Mouse (Mus musculus) right cerebral cortex, postnatal 25 days (tissue): Measurements from ENCODE around the gene Stx1b.

Experiments used
- DNase-seq: peaks from one replicate; pipeline ENCODE4 v3.0.0; 2022

Gene Stx1b

DNA sequence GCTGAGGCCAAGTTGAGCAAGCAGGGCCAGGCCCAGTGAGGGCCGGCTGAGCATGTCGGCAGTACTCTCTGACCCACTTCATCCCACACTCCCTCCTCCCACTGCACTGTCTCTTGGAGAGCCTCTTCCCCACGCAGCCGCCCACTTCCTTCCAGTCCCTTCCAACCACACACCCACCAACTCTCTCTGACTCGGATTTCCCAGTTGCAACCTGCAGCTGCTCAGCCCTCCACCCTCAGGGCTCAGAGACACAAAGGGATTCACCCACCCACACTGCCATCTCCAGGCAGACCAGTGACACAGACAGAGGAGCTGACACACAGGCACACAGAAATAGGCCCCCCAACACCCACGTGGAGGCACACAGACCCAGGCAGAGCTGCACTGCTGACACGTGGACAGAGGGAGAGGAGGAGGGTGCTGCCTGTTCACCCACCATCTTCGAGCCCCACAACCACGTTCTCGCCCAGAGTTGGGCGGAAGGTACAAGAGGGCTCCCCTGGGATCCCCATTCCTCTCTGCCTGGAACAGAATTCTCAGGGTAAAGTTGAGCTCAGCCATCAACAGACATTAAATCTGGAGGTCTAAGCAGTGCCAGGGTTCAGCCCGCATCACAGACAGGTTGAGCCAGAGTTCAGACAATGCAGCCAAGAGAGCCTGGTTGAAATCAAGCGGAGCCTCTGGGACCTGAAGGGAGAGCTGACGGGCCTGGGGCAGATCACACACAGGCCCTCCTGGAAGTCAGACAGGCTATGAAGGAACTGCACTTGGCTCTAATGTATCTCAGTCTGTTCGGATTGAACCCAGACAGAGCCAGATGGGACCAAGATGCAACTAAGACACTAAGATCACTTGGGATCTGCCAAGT is 8.2 kb downstream of the Stx1b start:
- DNase-seq: peak; percentile 72

DNA sequence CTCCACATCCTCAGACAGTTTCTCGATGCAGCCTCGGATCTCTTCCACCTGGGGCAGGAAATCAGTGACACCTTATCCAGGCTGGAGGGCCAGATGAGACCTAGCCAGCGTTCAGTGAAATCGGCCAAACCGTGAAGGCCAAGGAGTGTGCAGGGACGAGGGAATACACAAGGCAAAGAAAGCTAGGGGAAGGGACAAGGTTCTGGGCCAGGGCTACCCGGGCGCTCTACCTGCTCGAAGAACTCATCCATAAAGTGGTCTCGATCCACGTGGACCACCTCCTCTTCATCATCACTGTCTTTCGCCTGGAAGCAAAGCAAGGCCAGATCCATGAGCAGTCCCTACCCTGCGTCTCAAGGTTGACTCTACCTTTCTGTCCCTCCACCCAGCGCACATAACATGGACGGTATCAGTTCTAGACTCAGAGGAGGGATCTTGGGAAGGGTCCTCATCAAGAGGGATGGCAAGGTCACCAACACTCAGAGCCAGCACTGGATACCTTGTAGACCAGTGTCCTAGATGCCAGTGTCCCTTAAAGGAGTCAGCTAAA is 9.2 kb downstream of the Stx1b start:
- DNase-seq: no peak

DNA sequence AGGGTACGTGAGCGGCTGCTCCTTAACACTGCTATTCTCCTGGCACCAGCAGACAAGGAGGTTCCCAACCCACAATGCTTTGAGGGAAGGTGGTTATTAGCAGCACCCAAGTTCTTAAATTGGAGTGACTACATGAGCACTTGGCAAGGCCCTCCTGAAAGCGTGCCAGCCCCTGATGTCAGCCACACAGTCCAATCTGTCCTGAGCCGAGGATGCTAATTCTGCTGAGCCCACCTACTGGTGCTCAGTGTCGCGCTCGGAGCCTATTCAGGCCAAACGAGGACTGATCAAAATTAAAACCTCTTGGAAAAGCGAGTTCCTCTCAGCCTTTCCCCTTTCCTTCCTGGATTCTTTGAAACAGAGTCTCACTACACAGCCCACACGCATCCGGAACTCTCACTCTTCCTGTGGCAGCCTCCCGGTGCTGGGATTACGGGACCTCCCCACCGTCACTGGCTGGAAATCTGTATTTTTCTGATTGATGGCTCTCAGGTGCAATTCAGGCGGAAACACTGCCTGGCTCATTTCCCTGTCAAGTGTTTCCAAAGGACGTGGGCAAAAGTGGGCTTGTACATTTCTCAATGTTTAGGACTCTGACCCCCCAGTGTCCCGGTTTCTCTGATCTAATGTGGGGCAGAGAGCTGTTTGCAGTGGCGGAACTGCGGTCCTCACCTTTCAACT is 10.0 kb downstream of the Stx1b start:
- no peak for DNase-seq

DNA sequence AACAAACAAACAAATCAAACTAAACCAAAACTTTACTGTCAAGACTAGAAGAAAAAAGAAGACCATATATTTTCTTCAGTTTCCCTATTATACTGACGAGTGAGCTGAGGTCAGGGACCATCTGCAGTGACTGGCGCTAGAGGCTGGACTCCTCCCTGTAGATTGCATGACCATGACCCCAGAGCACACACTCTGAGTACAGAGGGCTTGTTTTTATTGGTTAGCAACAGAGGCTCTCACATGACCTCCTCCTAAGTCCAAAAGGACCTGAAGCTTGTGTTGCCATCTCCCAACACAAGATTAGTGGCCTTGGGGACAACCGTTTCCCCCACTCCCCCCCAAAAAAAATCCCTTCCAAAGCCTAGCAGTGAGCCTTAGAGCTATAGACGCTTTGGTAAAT is 10.5 kb downstream of the Stx1b start:
- DNase-seq: no peak

DNA sequence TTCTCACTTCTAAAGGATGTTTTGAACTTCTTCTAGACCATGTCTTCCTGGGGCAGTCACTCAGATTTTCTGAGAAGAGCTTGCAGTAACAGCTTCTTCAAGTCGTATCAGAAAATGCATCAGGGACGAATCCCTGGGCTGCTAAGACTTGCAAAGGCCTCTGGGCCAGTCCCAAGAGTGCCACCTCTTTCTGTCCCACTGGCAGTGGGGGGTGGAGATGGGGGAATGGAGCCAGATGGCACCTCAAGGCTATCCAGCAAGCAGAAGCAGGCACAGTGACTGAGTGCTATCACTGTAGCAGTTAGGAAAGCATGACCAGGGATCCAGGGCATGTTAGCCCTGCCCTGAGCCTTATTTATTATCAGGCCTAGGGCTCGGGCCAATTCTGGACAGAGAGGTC is 12.1 kb downstream of the Stx1b start:
- DNase-seq: no peak

DNA sequence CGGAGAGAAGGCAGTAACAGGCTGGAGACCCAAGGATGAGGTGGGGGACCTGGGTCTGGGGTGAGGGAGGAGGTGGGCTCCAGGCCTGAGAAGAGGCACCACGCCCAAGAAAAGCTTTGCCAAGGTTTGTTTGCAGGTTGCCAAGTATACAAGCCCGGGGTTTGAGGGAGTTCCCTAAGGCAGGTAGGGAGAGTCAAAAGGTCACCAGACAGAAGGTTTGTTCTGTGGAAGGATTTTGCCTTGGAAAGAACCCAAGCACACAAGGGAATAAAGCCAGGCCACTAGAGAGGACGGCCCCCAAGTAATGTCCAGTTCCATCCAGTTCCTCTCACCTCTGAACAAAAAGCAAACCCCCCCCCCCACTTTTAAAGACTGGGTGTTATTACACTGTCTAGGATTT is 13.1 kb downstream of the Stx1b start:
- DNase-seq: no peak

DNA sequence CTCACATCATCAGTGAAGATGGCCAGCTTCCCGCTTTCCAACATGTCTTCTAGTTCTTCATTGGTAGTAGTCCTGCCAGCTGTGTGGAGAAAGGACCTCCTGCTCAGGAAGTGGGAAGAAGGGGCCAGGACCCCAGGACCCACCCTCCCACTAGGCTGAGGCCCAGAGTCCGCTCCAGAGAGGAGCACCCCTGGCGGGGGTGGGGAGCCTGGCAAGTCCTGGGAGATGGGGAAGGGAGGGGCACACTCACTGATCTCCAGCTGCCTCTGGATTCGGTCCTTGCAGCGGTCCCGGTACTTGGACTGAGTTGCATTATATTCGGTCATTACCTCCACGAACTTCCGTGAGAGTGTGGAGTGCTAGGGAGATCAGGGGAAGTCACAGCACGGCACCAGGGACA is 13.7 kb downstream of the Stx1b start:
- no peak for DNase-seq

DNA sequence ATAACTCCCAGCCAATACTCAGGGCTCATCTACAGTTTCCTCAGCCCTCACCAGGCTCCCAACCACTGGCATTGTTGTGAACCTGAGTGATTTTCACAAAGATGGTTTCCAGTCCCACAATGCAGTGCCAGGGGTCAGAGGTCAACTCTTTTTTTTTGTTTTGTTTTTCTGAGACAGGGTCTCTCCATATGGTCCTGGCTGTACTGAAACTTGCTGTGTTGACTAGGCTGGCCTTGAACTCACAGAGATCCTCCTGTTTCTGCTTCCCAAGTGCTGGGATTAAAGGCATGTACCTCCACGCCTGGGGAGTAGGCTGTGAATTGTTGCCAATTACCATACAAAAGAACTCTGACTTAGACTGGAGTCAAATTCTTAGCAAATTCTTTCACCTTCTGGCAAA is 14.5 kb downstream of the Stx1b start:
- DNase-seq: no peak

DNA sequence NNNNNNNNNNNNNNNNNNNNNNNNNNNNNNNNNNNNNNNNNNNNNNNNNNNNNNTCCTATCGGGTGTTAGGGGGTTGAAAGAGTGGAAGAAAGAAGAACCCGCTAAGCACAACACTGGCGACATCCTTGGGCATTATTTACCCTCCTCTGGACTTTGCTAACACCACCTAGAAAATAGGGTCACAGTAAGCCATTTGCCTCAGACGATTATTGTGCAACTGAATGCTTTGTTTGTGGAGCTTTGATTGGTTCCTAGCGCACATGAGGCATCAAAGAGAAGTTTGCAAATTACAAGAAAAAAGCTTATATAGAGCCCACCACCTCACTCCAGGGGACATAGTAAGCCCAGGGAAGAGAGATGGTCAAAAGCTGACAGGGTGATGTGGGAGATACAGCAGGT is 15.5 kb downstream of the Stx1b start:
- no peak for DNase-seq

DNA sequence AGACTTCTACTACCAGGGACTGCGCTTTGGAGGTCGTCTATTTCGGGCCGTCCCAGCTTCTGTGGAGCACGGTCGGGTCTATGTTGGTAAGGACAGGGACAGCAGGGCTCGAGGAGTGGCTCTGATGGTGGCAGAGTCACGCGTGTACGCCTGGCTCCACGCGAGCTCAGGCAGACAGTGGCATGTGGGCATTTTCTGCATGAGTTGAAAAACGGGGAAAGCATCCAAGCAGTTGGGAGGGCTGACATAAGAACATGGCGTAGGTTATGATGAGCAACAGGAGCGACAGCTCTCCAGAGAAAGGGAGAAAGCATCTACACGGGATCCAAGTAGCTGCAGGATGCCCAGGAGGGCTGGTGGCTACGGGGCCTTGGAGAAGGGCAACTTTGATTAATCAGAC is 22.0 kb downstream of the Stx1b start:
- no peak for DNase-seq

DNA sequence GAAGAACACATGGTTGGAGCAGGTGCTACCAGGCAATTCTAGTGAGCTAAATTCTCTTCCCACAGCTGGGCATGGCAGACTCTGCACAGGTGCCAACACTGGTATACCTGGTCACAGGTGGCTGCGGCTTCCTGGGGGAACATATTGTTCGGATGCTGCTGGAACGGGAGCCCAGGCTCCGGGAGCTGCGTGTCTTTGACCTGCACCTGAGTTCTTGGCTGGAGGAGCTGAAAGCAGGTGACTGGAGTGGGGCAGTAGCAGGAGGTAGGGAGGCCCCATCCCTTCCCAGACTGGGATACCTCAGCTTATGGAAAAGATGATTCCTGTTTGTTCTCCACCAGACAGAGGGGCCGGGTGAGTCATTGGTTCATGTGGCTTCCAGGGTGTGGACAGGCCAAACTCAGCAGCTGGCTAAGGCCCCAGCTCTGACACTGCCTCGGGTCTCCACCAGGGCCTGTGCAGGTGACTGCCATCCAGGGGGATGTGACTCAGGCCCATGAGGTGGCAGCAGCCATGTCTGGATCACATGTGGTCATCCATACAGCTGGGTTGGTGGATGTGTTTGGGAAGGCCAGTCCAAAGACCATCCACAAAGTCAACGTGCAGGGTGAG is 23.2 kb downstream of the Stx1b start:
- no peak for DNase-seq

DNA sequence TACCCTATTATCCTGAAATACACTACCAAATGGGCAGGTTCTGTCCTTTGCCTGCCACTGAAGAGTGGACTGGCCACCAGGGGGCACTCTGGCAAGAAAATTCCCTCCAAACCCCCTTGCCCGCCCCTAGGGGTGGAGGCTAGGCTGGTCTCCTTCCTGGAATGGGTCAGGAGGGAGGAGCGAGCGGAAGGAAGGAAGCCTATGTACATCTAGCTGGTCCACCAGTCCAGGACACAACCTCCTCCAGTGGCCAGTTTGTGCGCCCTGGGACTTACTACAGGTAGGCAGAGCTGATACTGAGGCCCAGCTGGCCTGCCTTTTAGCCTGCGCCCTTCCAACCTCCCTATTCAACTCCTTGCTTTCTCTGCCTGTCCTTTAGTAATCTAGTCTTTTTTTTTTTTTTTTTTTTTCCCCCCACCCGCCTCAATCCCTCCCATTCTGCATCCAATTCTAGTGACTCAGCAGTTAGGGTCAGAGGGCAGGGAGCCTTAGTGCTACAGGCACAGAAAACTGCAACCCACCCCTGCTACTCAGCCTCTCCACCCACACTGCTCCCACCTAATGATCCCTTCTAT is 23.8 kb downstream of the Stx1b start, which contains the start of gene Hsd3b7:
Hsd3b7 (plus strand) TSS at position 170 of the 575 bp plus-strand sequence.
- peak; percentile 81 for DNase-seq

DNA sequence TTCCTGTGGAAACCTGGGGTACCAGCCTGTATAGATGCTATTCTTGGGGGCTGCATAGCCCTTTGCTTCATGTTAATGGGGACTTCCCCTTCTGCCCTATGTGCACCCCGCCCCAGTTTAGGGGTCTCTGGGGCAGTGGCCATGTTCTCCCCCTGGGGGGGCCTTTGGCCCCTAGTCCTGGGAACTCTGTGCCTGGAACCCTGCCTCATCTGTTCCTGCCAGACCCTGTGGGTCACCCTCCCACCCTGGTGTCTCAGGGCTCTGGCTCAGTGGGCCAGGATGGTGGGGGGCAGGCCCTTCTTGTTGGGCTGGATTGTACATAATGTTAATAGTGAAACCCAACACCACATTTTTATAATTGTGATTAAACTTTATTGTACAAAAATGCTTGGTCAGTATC is 24.6 kb downstream of the Stx1b start:
- DNase-seq: no peak

DNA sequence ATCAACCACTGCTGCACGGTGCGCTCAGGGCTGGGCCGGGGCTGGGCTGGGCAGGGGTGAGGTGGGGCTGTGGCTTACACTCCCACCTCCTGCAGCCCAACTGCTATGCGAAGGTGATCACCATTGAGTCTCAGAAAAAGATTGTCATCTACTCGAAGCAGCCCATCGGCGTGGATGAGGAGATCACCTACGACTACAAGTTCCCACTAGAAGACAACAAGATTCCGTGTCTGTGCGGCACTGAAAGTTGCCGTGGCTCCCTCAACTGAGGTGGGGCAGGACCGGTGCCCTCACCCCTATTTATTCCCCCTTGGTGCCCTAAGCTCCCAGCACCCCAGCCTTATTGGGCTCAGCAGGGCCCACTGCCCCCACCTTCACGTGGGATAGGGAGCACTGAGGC is 25.1 kb downstream of the Stx1b start:
- DNase-seq: no peak

DNA sequence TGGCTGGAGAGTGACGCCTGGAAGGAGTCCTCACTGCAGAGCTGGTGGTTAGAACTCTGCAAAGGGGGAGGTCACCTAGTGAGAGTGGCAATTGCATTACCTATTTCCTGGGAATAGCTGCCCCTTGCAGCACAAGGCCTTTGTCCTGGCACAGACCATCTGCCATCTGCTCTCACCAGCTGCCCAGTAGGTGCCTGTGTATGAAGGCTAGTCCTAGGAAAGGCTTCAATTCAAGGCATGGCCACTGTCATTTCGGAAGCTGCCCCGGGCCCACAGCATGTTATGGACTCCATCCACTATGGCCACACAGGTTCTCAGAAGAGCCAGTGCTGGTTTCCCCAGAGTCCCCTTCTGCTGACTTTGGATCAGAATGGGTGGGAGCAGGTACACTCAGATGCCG is 25.8 kb downstream of the Stx1b start:
- no peak for DNase-seq

DNA sequence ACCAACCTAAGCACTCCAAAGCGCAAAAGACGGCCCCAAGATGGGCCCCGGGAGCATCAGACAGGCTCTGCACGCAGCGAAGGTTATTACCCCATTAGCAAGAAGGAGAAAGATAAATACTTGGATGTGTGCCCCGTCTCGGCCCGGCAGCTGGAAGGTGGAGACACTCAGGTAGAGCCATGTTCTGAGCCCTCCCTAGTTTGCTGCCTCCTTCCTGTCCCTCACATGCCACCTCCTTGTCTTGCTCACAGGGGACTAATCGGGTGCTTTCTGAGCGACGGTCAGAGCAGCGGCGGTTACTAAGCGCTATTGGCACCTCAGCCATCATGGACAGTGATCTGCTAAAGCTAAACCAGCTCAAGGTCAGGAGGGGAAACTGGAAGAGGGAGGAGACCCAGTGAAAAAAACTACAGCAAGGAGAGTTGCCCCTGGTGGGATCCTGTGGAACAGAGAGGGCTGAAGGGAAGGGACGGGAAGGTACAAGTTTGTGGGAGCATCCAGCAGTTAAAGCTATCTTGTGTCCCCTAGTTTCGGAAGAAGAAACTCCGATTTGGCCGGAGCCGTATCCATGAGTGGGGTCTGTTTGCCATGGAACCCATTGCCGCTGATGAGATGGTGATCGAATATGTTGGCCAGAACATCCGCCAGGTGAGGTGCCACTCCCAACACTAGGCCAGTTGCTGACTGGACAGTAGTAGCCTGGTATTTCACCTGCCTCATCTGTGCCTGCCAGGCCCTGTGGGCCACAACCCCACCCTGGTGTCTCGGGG is 27.1 kb downstream of the Stx1b start:
- no peak for DNase-seq

DNA sequence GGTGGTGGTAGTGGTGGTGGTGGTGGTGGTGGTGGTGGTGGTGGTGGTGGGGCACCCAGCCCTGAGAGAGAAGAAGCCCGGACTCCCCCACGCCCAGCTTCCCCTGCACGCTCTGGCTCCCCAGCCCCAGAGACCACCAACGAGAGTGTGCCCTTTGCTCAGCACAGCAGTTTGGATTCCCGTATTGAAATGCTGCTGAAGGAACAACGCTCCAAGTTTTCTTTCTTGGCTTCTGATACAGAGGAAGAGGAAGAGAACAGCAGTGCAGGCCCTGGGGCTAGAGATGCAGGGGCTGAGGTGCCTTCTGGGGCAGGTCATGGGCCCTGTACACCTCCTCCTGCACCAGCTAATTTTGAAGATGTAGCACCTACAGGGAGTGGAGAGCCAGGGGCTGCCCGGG is 39.0 kb downstream of the Stx1b start, which contains the start of gene Gm49388:
Gm49388 (plus strand) TSS at position 301 of the 400 bp plus-strand sequence.
- no peak for DNase-seq

DNA sequence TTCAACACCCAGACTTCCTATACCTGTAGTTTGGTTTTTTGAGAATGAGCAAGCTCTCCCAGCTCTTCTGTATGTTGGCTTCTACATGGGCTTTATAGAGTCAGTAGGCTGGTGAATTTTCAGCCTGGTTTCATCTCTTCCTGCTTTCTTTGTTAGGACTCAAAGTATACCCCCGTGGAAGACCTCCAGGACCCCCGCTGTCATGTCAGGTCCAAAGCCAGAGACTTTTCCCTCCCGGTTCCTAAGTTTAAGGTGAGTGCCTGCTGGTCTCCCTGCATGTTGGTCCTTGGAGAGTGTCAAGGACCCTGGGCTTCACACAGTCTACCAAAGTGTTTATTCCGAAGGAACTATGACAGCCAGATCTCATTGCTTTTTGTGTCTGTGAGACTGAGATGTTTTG is 46.0 kb downstream of the Stx1b start:
- DNase-seq: no peak

DNA sequence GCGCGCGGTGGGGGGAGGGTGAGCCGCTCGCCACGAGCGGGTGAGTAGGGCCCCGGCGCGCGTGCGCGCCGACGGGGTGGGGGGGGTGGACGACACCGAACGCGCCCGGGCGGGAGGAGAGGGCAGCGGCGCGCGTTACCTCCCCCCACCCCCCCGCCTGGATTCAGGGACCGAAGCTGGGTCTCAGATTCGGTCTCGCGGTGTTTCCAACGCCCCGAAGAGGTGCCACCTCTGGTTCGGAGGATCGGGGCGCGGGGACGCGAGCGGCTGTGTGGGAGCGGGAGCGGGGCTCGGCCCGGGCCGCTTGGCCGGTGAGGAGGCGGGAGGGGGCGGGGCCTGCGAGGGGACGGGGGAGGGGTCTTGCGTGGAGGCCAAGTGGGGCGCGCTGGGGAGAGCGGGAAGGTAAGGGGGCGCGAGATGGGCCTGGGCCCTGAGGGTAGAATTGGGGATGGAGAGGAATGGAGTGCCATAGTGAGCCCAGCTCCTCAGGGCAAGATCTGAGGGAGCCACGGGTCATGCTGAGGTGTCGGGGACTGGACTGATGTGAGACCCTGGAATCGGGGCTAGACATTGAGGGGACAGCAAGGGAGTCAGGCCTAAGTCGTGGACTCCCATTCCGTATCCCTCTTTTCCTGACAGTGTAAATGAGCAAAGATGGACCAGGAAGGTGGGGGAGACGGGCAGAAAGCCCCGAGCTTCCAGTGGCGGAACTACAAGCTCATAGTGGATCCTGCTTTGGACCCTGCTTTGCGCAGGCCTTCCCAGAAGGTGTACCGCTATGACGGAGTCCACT is 46.7 kb downstream of the Stx1b start:
- peak; percentile 44 for DNase-seq

DNA sequence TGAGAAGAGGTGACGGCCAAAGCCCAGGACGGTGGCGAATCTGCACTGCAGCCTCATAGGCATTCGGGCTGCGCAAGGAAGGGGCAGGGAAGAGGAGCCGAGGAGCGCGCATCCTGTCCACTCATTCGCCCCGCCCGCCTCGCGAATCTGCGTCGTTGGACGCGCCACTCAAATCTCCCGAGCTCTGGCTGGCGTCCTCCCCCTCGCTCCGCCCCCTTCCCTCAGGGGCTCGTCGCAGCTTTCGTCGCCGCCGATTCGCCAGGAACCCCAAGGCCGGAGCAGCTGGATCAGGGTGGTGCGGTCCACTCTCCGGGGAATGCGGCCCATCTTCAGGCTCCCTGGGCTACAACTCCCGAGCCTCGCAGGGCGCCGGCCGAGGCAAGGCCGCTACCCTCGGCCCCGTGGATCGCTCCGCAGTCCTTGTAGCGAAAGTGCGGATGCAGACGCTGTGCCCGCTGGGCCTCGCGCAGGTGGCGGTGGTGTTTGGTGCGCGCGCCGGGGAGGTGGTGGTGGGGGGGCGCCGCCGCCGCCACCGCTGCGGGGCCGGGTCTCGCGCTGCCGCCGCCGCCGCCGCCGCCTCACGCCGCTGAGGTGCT is 47.4 kb downstream of the Stx1b start:
- peak; percentile 96 for DNase-seq

DNA sequence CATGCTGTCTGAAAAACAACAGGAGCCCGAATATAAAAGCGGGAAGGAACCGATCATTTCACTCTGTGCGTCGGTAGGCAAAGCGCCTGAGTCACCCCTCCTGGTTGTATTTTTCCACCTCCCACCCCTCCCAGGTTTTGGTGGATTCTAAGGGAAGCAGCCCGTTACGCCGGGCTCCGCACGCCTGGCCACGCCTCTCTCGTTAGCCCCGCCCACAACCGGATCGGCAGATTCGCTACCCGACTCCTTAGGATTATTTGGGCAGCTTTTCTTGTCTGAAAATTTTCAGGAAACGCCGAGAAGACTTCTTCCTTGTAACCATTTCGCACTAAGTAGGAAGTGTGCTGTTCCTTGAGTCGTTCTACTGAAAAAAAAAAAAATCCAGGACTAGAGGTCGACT is 47.9 kb downstream of the Stx1b start, which contains the start of gene Setd1a:
Setd1a (plus strand) TSS at position 245 of the 400 bp plus-strand sequence.
- DNase-seq: peak; percentile 86
